Mouse (Mus musculus): ENCODE results near the gene Poll. TPM values are rescaled to one million over a fixed set of nuclear protein-coding genes. Genes with fewer than 3 reads are reported as not detected.
A peak's percentile ranks its signal among the peaks of the same experiment; 100 is the strongest.
"Not testable (repeated sequence)": the region's sequence is repeated elsewhere in the genome, so short reads cannot be mapped to it uniquely, and the experiment has no call there.

Poll gene
- total and polyA plus RNA-seq, 3 experiments, result 7.6 to 15.9 (median 9.4) TPM

GRCm38 (mm10) chr19:45554136-45554535 lies 6.2 kb downstream of the Poll start:
- no peak for ATAC-seq (ENCODE audit: extremely low read depth, insufficient number of reproducible peaks, low FRiP score, poor library complexity, severe bottlenecking)
- no peaks in the 10 kb centered on the region for H3K9me3 ChIP-seq (replicated peaks)
- peaks cover 11% of the 10 kb centered on the region for H3K27me3 ChIP-seq (ENCODE audit: insufficient read depth, low read length)
- H3K36me3 ChIP-seq (replicated peaks), result peaks cover 68% of the 10 kb centered on the region
- peaks cover 14% of the 10 kb centered on the region for H3K4me1 ChIP-seq (ENCODE audit: insufficient read depth, low read depth, low read length)
- no peak for TF ChIP-seq TAL1 (conservative IDR thresholded peaks at IDR 0.05; ENCODE audit: low read depth, low read length)
- no peak for TF ChIP-seq GATA2 (IDR thresholded peaks at IDR 0.05; ENCODE audit: borderline replicate concordance, low read depth, low read length)
- TF ChIP-seq GATA1 (IDR thresholded peaks at IDR 0.05; ENCODE audit: borderline replicate concordance, low read length), result no peak
- no peak for TF ChIP-seq POLR2AphosphoS5 (IDR thresholded peaks at IDR 0.05; ENCODE audit: insufficient replicate concordance, low read depth, low read length)
- no peak for TF ChIP-seq CTCF (IDR thresholded peaks at IDR 0.05; ENCODE audit: low read depth, low read length)
- H3K4me3 ChIP-seq (ENCODE audit: low read depth, low read length), result no peak overlapping the region
- DNase-seq (ENCODE audit: low spot score), result no peak

GRCm38 (mm10) chr19:45552187-45552586 lies 8.1 kb downstream of the Poll start:
- Histone ChIP-seq H3K4me3 (ENCODE audit: low read depth, low read length) (no peak overlapping the region), H3K9me3 (replicated peaks) (no peaks in the 10 kb centered on the region), H3K27me3 (ENCODE audit: insufficient read depth, low read length) (peaks cover 16% of the 10 kb centered on the region), H3K36me3 (replicated peaks) (peaks cover 54% of the 10 kb centered on the region), H3K4me1 (ENCODE audit: insufficient read depth, low read depth, low read length) (peaks cover 29% of the 10 kb centered on the region)
- no peak for ATAC-seq (ENCODE audit: extremely low read depth, insufficient number of reproducible peaks, low FRiP score, poor library complexity, severe bottlenecking)
- TF ChIP-seq POLR2AphosphoS5 (IDR thresholded peaks at IDR 0.05; ENCODE audit: insufficient replicate concordance, low read depth, low read length) (no peak), TAL1 (conservative IDR thresholded peaks at IDR 0.05; ENCODE audit: low read depth, low read length) (no peak), GATA2 (IDR thresholded peaks at IDR 0.05; ENCODE audit: borderline replicate concordance, low read depth, low read length) (no peak), CTCF (IDR thresholded peaks at IDR 0.05; ENCODE audit: low read depth, low read length) (no peak), GATA1 (IDR thresholded peaks at IDR 0.05; ENCODE audit: borderline replicate concordance, low read length) (no peak)
- no peak for DNase-seq (ENCODE audit: low spot score)

GRCm38 (mm10) chr19:45549948-45550347 lies 10.4 kb downstream of the Poll start:
- H3K36me3 ChIP-seq (replicated peaks), result peaks cover 33% of the 10 kb centered on the region
- ATAC-seq (ENCODE audit: extremely low read depth, insufficient number of reproducible peaks, low FRiP score, poor library complexity, severe bottlenecking), result no peak
- no peaks in the 10 kb centered on the region for H3K9me3 ChIP-seq (replicated peaks)
- TF ChIP-seq TAL1 (conservative IDR thresholded peaks at IDR 0.05; ENCODE audit: low read depth, low read length), result no peak
- TF ChIP-seq GATA1 (IDR thresholded peaks at IDR 0.05; ENCODE audit: borderline replicate concordance, low read length), result no peak
- no peak for TF ChIP-seq POLR2AphosphoS5 (IDR thresholded peaks at IDR 0.05; ENCODE audit: insufficient replicate concordance, low read depth, low read length)
- no peak for TF ChIP-seq CTCF (IDR thresholded peaks at IDR 0.05; ENCODE audit: low read depth, low read length)
- TF ChIP-seq GATA2 (IDR thresholded peaks at IDR 0.05; ENCODE audit: borderline replicate concordance, low read depth, low read length), result no peak
- peaks cover 34% of the 10 kb centered on the region for H3K27me3 ChIP-seq (ENCODE audit: insufficient read depth, low read length)
- H3K4me3 ChIP-seq (ENCODE audit: low read depth, low read length), result no peak overlapping the region
- peaks cover 36% of the 10 kb centered on the region for H3K4me1 ChIP-seq (ENCODE audit: insufficient read depth, low read depth, low read length)
- no peak for DNase-seq (ENCODE audit: low spot score)

GRCm38 (mm10) chr19:45549128-45549915 lies 11.0 kb downstream of the Poll start:
- Histone ChIP-seq H3K27me3 (ENCODE audit: insufficient read depth, low read length) (peaks cover 38% of the 10 kb centered on the region), H3K4me3 (ENCODE audit: low read depth, low read length) (no peak overlapping the region), H3K9me3 (replicated peaks) (no peaks in the 10 kb centered on the region), H3K4me1 (ENCODE audit: insufficient read depth, low read depth, low read length) (peaks cover 42% of the 10 kb centered on the region), H3K36me3 (replicated peaks) (peaks cover 27% of the 10 kb centered on the region)
- no peak for DNase-seq (ENCODE audit: low spot score)
- no peak for ATAC-seq (ENCODE audit: extremely low read depth, insufficient number of reproducible peaks, low FRiP score, poor library complexity, severe bottlenecking)
- TF ChIP-seq CTCF (IDR thresholded peaks at IDR 0.05; ENCODE audit: low read depth, low read length) (no peak), TAL1 (conservative IDR thresholded peaks at IDR 0.05; ENCODE audit: low read depth, low read length) (no peak), GATA2 (IDR thresholded peaks at IDR 0.05; ENCODE audit: borderline replicate concordance, low read depth, low read length) (no peak), GATA1 (IDR thresholded peaks at IDR 0.05; ENCODE audit: borderline replicate concordance, low read length) (no peak), POLR2AphosphoS5 (IDR thresholded peaks at IDR 0.05; ENCODE audit: insufficient replicate concordance, low read depth, low read length) (no peak)

GRCm38 (mm10) chr19:45548196-45548595 lies 12.1 kb downstream of the Poll start:
- not testable (repeated sequence) for H3K4me3 ChIP-seq (ENCODE audit: low read depth, low read length); DNase-seq (ENCODE audit: low spot score); H3K9me3 ChIP-seq (replicated peaks); ATAC-seq (ENCODE audit: extremely low read depth, insufficient number of reproducible peaks, low FRiP score, poor library complexity, severe bottlenecking)
- Histone ChIP-seq H3K4me1 (ENCODE audit: insufficient read depth, low read depth, low read length) (peaks cover 53% of the 10 kb centered on the region), H3K27me3 (ENCODE audit: insufficient read depth, low read length) (peaks cover 40% of the 10 kb centered on the region), H3K36me3 (replicated peaks) (peaks cover 16% of the 10 kb centered on the region)

GRCm38 (mm10) chr19:45544925-45545321 lies 15.4 kb downstream of the Poll start:
- Histone ChIP-seq H3K4me3 (ENCODE audit: low read depth, low read length) (peak overlapping the region; percentile 68; the same call in 1 of the 2 replicates), H3K27me3 (ENCODE audit: insufficient read depth, low read length) (peaks cover 62% of the 10 kb centered on the region), H3K4me1 (ENCODE audit: insufficient read depth, low read depth, low read length) (peaks cover 75% of the 10 kb centered on the region), H3K9me3 (replicated peaks) (no peaks in the 10 kb centered on the region), H3K36me3 (replicated peaks) (no peaks in the 10 kb centered on the region)
- DNase-seq (ENCODE audit: low spot score) (peak; percentile 75), ATAC-seq (ENCODE audit: extremely low read depth, insufficient number of reproducible peaks, low FRiP score, poor library complexity, severe bottlenecking) (peak; percentile 40)
- TF ChIP-seq GATA1 (IDR thresholded peaks at IDR 0.05; ENCODE audit: borderline replicate concordance, low read length) (no peak), TAL1 (conservative IDR thresholded peaks at IDR 0.05; ENCODE audit: low read depth, low read length) (no peak), CTCF (IDR thresholded peaks at IDR 0.05; ENCODE audit: low read depth, low read length) (peak; percentile 35; the same call in 1 of the 2 replicates)
